Mouse (Mus musculus): ENCODE data around the gene Samd3. TPM values are rescaled to one million over a fixed set of nuclear protein-coding genes. Genes with fewer than 3 reads are reported as not detected.

The Samd3 gene
- polyA plus RNA-seq (2012; rRNA removed; ENCODE audit: low replicate concordance): 0.76 TPM in 1 of 2 replicates, not detected in the other

GRCm38 (mm10) chr10:26229488-26229887 lies at the start of gene Samd3:
TSS of gene Samd3 (plus strand) at chr10:26229707.

Other genes starting within 250 kb of the Samd3 start
- gene Gm9767, start 151.5 kb upstream of the Samd3 start, polyA plus RNA-seq (2012; rRNA removed; ENCODE audit: low replicate concordance): 0.10 TPM in 1 of 2 replicates, not detected in the other
- 0.54 and 14.0 TPM in 2 replicates for gene Tmem200a, start 150.7 kb upstream of the Samd3 start, polyA plus RNA-seq (2012; rRNA removed; ENCODE audit: low replicate concordance)
- 4.7 and 7.6 TPM in 2 replicates for gene L3mbtl3, start 146.3 kb downstream of the Samd3 start, polyA plus RNA-seq (2012; rRNA removed; ENCODE audit: low replicate concordance)